Mouse (Mus musculus) midbrain, postnatal 0 days (tissue): ENCODE measurements around the gene Cracr2a. TPM values are rescaled to one million over a fixed set of nuclear protein-coding genes. Genes with fewer than 3 reads are reported as not detected.

Source experiments
- ATAC-seq: fragments of 200-750 bp; cut with Nextera tagmentation; 2 replicates; pipeline ENCODE4 v1.8.0; 2017; ENCODE audit warnings: moderate number of reproducible peaks, mild to moderate bottlenecking, moderate TSS enrichment, moderate library complexity; ENCODE audit not compliant: low FRiP score
- DNase-seq: peaks from one replicate; pipeline ENCODE4 v3.0.0-alpha.2; 2015; ENCODE audit warnings: low spot score
- H3K27ac ChIP-seq: fragments of 300-500 bp; sonication (generic); 2 replicates; pipeline ENCODE4 v1.5.1; 2014; ENCODE audit warnings: low read depth, mild to moderate bottlenecking, low read length, mixed read lengths
- H3K27me3 ChIP-seq: fragments of 300-500 bp; sonication (generic); 2 replicates; pipeline ENCODE4 v1.6.1; 2014; ENCODE audit warnings: low read length, control low read depth, mixed read lengths; ENCODE audit not compliant: insufficient read depth
- H3K36me3 ChIP-seq: fragments of 300-500 bp; sonication (generic); 2 replicates; pipeline ENCODE4 v1.6.1; 2014; ENCODE audit warnings: low read length, control low read depth, mixed read lengths; ENCODE audit not compliant: insufficient read depth
- H3K4me1 ChIP-seq: fragments of 300-500 bp; sonication (generic); 2 replicates; pipeline ENCODE4 v1.6.1; 2014; ENCODE audit warnings: mild to moderate bottlenecking, control low read depth, antibody characterized with exemption, low read length, mixed read lengths; ENCODE audit not compliant: insufficient read depth
- H3K4me2 ChIP-seq: fragments of 300-500 bp; sonication (generic); 2 replicates; pipeline ENCODE4 v1.6.1; 2014; ENCODE audit warnings: low read depth, mild to moderate bottlenecking, low read length, mixed read lengths; ENCODE audit not compliant: poor library complexity, severe bottlenecking
- H3K4me3 ChIP-seq: fragments of 300-500 bp; sonication (generic); 2 replicates; pipeline ENCODE4 v1.5.1; 2014; ENCODE audit warnings: low read depth, mild to moderate bottlenecking, low read length, moderate library complexity
- H3K9ac ChIP-seq: fragments of 300-500 bp; sonication (generic); replicated peaks from 2 replicates; pipeline ENCODE4 v1.6.1; 2014; ENCODE audit warnings: mild to moderate bottlenecking, low read length, moderate library complexity, mixed read lengths; ENCODE audit not compliant: poor library complexity, severe bottlenecking
- H3K9me3 ChIP-seq: fragments of 300-500 bp; sonication (generic); 2 replicates; pipeline ENCODE4 v1.6.1; 2016; ENCODE audit warnings: low read length, control low read depth
- CTCF ChIP-seq: IDR thresholded peaks from 2 replicates; pipeline ENCODE4 v1.5.1; 2016; ENCODE audit warnings: antibody characterized with exemption, mild to moderate bottlenecking
- WGBS: fragments of 180-500 bp; shearing (Covaris S2); extraction: QIAGEN DNeasy Blood & Tissue Kit; methylation state at CpG from one replicate; pipeline ENCODE4 v1.1.7; 2014; 5-methylcytosine and 5-hydroxymethylcytosine counted together
- polyA plus RNA-seq: library from polyadenylated mRNA; unstranded; fragments of >200 nt; fragmentation: Nextera tagmentation; extraction: Ambion mirVana; gene quantifications from 2 replicates; pipeline ENCODE4 v1.2.1, GENCODE M21; 2015
- total RNA-seq: library from RNA; depleted of rRNA; stranded (reverse); fragments of >200 nt; gene quantifications from 2 replicates; pipeline ENCODE4 v1.2.3, GENCODE M21; 2014

Cracr2a gene
- total and polyA plus RNA-seq, 2 experiments from 2014 or later, result 0.44 to 0.47 TPM

- no peak for TF ChIP-seq CTCF
- Histone ChIP-seq H3K9me3 (no peaks in the 10 kb centered on the region), H3K4me3 (no peak overlapping the region), H3K36me3 (no peaks in the 10 kb centered on the region), H3K27ac (no peak overlapping the region), H3K9ac (no peak overlapping the region), H3K27me3 (no peaks in the 10 kb centered on the region), H3K4me2 (no peak overlapping the region), H3K4me1 (no peaks in the 10 kb centered on the region)
- ATAC-seq (no peak), DNase-seq (peak; percentile 82)
- 73% methylated on average over 2 of the region's 2 CpGs for WGBS
These were observed 31.7 kb upstream of the Cracr2a start for GRCm38 (mm10) chr6:127529451-127529850.

- Histone ChIP-seq H3K4me3 (no peak overlapping the region), H3K9me3 (no peaks in the 10 kb centered on the region), H3K4me2 (no peak overlapping the region), H3K9ac (no peak overlapping the region), H3K36me3 (no peaks in the 10 kb centered on the region), H3K4me1 (no peaks in the 10 kb centered on the region), H3K27me3 (no peaks in the 10 kb centered on the region), H3K27ac (no peak overlapping the region)
- TF ChIP-seq CTCF, result no peak
- DNase-seq (no peak), ATAC-seq (no peak)
- WGBS, result 64% methylated on average over 3 of the region's 3 CpGs
These were observed 30.9 kb upstream of the Cracr2a start for GRCm38 (mm10) chr6:127530206-127530605.

GRCm38 (mm10) chr6:127531412-127532205, 29.5 kb upstream of the Cracr2a start:
- no peak overlapping the region for H3K4me3 ChIP-seq
- no peaks in the 10 kb centered on the region for H3K36me3 ChIP-seq
- ATAC-seq (no peak), DNase-seq (no peak)
- 52% methylated on average over 3 of the region's 3 CpGs for WGBS
- H3K9me3 ChIP-seq, result no peaks in the 10 kb centered on the region
- no peak overlapping the region for H3K27ac ChIP-seq
- H3K4me2 ChIP-seq, result no peak overlapping the region
- no peaks in the 10 kb centered on the region for H3K4me1 ChIP-seq
- H3K27me3 ChIP-seq, result no peaks in the 10 kb centered on the region
- no peak overlapping the region for H3K9ac ChIP-seq
- no peak for TF ChIP-seq CTCF

- Histone ChIP-seq H3K9me3 (no peaks in the 10 kb centered on the region), H3K4me3 (no peak overlapping the region), H3K4me1 (no peaks in the 10 kb centered on the region), H3K27me3 (no peaks in the 10 kb centered on the region), H3K4me2 (no peak overlapping the region), H3K36me3 (no peaks in the 10 kb centered on the region), H3K27ac (no peak overlapping the region), H3K9ac (no peak overlapping the region)
- ATAC-seq, result no peak
- DNase-seq, result no peak
- WGBS, result 84% methylated on average over 5 of the region's 5 CpGs
- TF ChIP-seq CTCF, result no peak
These were observed 28.8 kb upstream of the Cracr2a start for GRCm38 (mm10) chr6:127532304-127532703.

- no peak for DNase-seq
- no peak overlapping the region for H3K9ac ChIP-seq
- H3K4me1 ChIP-seq, result no peaks in the 10 kb centered on the region
- H3K27me3 ChIP-seq, result no peaks in the 10 kb centered on the region
- WGBS, result 83% methylated on average over 5 of the region's 5 CpGs
- ATAC-seq, result no peak
- no peak overlapping the region for H3K27ac ChIP-seq
- H3K4me2 ChIP-seq, result no peak overlapping the region
- no peak overlapping the region for H3K4me3 ChIP-seq
- no peaks in the 10 kb centered on the region for H3K36me3 ChIP-seq
- TF ChIP-seq CTCF, result no peak
- no peaks in the 10 kb centered on the region for H3K9me3 ChIP-seq
These were observed 27.4 kb upstream of the Cracr2a start for GRCm38 (mm10) chr6:127533766-127534165.

- H3K36me3 ChIP-seq, result no peaks in the 10 kb centered on the region
- WGBS, result 76% methylated on average over 7 of the region's 7 CpGs
- DNase-seq (no peak), ATAC-seq (no peak)
- H3K9ac ChIP-seq, result no peak overlapping the region
- H3K4me1 ChIP-seq, result no peaks in the 10 kb centered on the region
- H3K9me3 ChIP-seq, result no peaks in the 10 kb centered on the region
- TF ChIP-seq CTCF, result no peak
- H3K27me3 ChIP-seq, result no peaks in the 10 kb centered on the region
- H3K27ac ChIP-seq, result no peak overlapping the region
- no peak overlapping the region for H3K4me2 ChIP-seq
- no peak overlapping the region for H3K4me3 ChIP-seq
These were observed 24.1 kb upstream of the Cracr2a start for GRCm38 (mm10) chr6:127537035-127537434.
